Mouse (Mus musculus): ENCODE data around the gene Prkcg.

DNA sequence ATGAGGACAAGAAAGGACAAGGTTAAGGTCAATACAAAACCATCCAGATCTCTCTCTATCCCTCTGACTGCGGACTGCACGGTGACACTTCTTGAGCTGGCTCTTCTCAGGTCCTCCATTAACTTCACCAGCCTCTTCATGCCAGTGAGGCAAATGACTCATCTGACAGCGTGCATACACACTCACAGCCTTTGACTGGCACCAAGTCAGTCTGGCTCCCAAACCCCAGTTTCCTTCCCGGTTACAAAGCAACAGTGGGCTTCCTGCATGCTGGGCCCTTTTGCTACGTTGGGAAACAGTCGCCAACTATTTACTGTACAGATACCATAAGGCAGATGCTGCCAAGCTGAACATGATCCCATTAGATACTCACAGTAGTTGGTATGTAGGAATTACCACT, 80.2 kb downstream of the Prkcg start:
- TF ChIP-seq CTCF (conservative IDR thresholded peaks at IDR 0.05 in 1 of 2, IDR thresholded peaks at IDR 0.05 in 1 of 2; ENCODE audit: low read depth in 2 of 2, low read length in 2 of 2) (no peak), NRF1 (IDR thresholded peaks at IDR 0.05; ENCODE audit: low read depth, low read length) (no peak), POLR2A (IDR thresholded peaks at IDR 0.05; ENCODE audit: low read depth, low read length) (no peak), E2F4 (IDR thresholded peaks at IDR 0.05; ENCODE audit: insufficient replicate concordance, low read depth, low read length) (no peak), TCF12 (IDR thresholded peaks at IDR 0.05; ENCODE audit: low read depth, low read length) (no peak)
